9 mouse cellular contexts compared by ENCODE assay signal in genomic region chr4:145319274-145320226, GRCm38 (mm10). TPM values are rescaled to one million over a fixed set of nuclear protein-coding genes. Genes with fewer than 3 reads are reported as not detected.
DNase-seq lines count a peak whose midpoint lies in the region; ATAC-seq lines count a peak whose summit lies in the region.
"Had no signal": no experiment of that assay in that cellular context is flagged by ENCODE, and none has a peak within 500 bp of the region (broad histone marks: within the 10 kb centered on the region; RNA-seq: fewer than 3 reads in every experiment).

No protein-coding gene starts in this region.

- peak; percentile 50 for DNase-seq in naive thymus-derived CD4-positive, alpha-beta T cell, adult 2 months (ENCODE audit: low read depth)
- no peak for DNase-seq in testis, postnatal 14 days (ENCODE audit: low spot score)
- no peak for DNase-seq in B cell, adult 2 months

- H3K9me3 ChIP-seq in kidney, embryonic 15.5 days (replicated peaks): no peaks in the 10 kb centered on the region
- H3K9me3 ChIP-seq in kidney, embryonic 16.5 days (ENCODE audit: low read length): no peaks in the 10 kb centered on the region
- no peaks in the 10 kb centered on the region for H3K9me3 ChIP-seq in forebrain, embryonic 12.5 days

- no peak overlapping the region for H3K9ac ChIP-seq in kidney, embryonic 15.5 days
- H3K9ac ChIP-seq in kidney, embryonic 16.5 days (replicated peaks; ENCODE audit: low read length): no peak overlapping the region
- no peak overlapping the region for H3K9ac ChIP-seq in forebrain, embryonic 12.5 days

- no peaks in the 10 kb centered on the region for H3K36me3 ChIP-seq in kidney, embryonic 15.5 days
- no peaks in the 10 kb centered on the region for H3K36me3 ChIP-seq in kidney, embryonic 16.5 days (ENCODE audit: insufficient read depth, low read length)
- H3K36me3 ChIP-seq in forebrain, embryonic 12.5 days (replicated peaks): no peaks in the 10 kb centered on the region

- no peak overlapping the region for H3K4me2 ChIP-seq in kidney, embryonic 15.5 days
- no peak overlapping the region for H3K4me2 ChIP-seq in kidney, embryonic 16.5 days (replicated peaks; ENCODE audit: low read depth, low read length)
- H3K4me2 ChIP-seq in forebrain, embryonic 12.5 days: no peak overlapping the region

- H3K27ac ChIP-seq in kidney, embryonic 15.5 days: no peak overlapping the region
- no peak overlapping the region for H3K27ac ChIP-seq in kidney, embryonic 16.5 days (ENCODE audit: low read length)
- no peak overlapping the region for H3K27ac ChIP-seq in forebrain, embryonic 12.5 days
- H3K27ac ChIP-seq: macrophage had no signal

- 0 out of 2 replicates have a peak, but pooled peaks have one; percentile 22 for ATAC-seq in kidney, embryonic 15.5 days (replicated peaks; ENCODE audit: low FRiP score)
- ATAC-seq in kidney, embryonic 16.5 days (ENCODE audit: low FRiP score, low TSS enrichment): no peak
- ATAC-seq in CD4-positive, CD25-positive, alpha-beta regulatory T cell, adult 4 months: peak; percentile 75
- ATAC-seq in granulocyte monocyte progenitor cell, adult 5-6 weeks (replicated peaks; ENCODE audit: poor library complexity, severe bottlenecking): 0 out of 2 replicates have a peak, but pooled peaks have one; percentile 11
- ATAC-seq in forebrain, embryonic 12.5 days (ENCODE audit: low FRiP score): no peak

- 67% methylated on average over 4 of the region's 4 CpGs for WGBS in kidney, embryonic 15.5 days
- WGBS in kidney, embryonic 16.5 days: 79% methylated on average over 4 of the region's 4 CpGs
- WGBS in forebrain, embryonic 12.5 days: 68% methylated on average over 4 of the region's 4 CpGs

- no peak overlapping the region for H3K4me3 ChIP-seq in kidney, embryonic 15.5 days (replicated peaks)
- no peak overlapping the region for H3K4me3 ChIP-seq in kidney, embryonic 16.5 days (ENCODE audit: low read length)
- H3K4me3 ChIP-seq in forebrain, embryonic 12.5 days (replicated peaks): no peak overlapping the region

- H3K27me3 ChIP-seq in kidney, embryonic 15.5 days: peaks cover 21% of the 10 kb centered on the region
- H3K27me3 ChIP-seq in kidney, embryonic 16.5 days (ENCODE audit: insufficient read depth, low read length): peaks cover 6% of the 10 kb centered on the region; the same call in 1 of the 2 replicates
- peaks cover 17% of the 10 kb centered on the region for H3K27me3 ChIP-seq in forebrain, embryonic 12.5 days

- H3K4me1 ChIP-seq in kidney, embryonic 15.5 days: no peaks in the 10 kb centered on the region
- no peaks in the 10 kb centered on the region for H3K4me1 ChIP-seq in kidney, embryonic 16.5 days (ENCODE audit: insufficient read depth, low read length)
- no peaks in the 10 kb centered on the region for H3K4me1 ChIP-seq in forebrain, embryonic 12.5 days

RNA-seq across cellular contexts. Expression of gene Tnfrsf8, which starts 4.6 kb away (rescaled TPM):
- polyA plus RNA-seq in kidney, embryonic 15.5 days (2015; fragmentation: Nextera tagmentation; extraction: Ambion mirVana): 0.14 and 0.18 TPM in 2 replicates
- 0.06 TPM in 1 of 2 replicates, not detected in the other for polyA plus RNA-seq in kidney, embryonic 16.5 days (2015; fragmentation: Nextera tagmentation; extraction: Ambion mirVana)
- 10 to 100 TPM; 11.5 to 26.5 TPM for polyA plus RNA-seq in CD4-positive, CD25-positive, alpha-beta regulatory T cell, adult 4 months (2017; shearing (Covaris generic))
- 0.49 TPM in 1 of 2 replicates, not detected in the other for total RNA-seq in granulocyte monocyte progenitor cell, adult 5-6 weeks (2014; fragmentation: Nextera tagmentation)
- 1.1 and 1.8 TPM in 2 replicates for total RNA-seq in granulocyte monocyte progenitor cell, adult 5-6 weeks (2017)
- polyA plus RNA-seq in forebrain, embryonic 12.5 days (2016; fragmentation: Nextera tagmentation; extraction: Ambion mirVana): 0.10 and 0.21 TPM in 2 replicates

Comparison
In these comparisons a context has a peak if more than half of its experiments do, and no peak if none do; other contexts are left out.
1. ATAC-seq: peak in kidney, embryonic 15.5 days (single experiment), CD4-positive, CD25-positive, alpha-beta regulatory T cell, adult 4 months (single experiment) and granulocyte monocyte progenitor cell, adult 5-6 weeks (single experiment); none in kidney, embryonic 16.5 days (single experiment) and forebrain, embryonic 12.5 days (single experiment).
2. RNA of gene Tnfrsf8, which starts 4.6 kb away (polyA plus RNA-seq): 11.5 to 26.5 TPM in CD4-positive, CD25-positive, alpha-beta regulatory T cell, adult 4 months; 0.14 to 0.18 TPM in kidney, embryonic 15.5 days, 0.10 to 0.21 TPM in forebrain, embryonic 12.5 days and 0.06 TPM in kidney, embryonic 16.5 days; every median in the first group is over 10 times any median in the second.